Mouse (Mus musculus) CD4-positive naive resting alpha-beta T cell, adult 76 days (primary cell): ENCODE measurements around the gene Gm4141. TPM values are rescaled to one million over a fixed set of nuclear protein-coding genes. Genes with fewer than 3 reads are reported as not detected.

Experiments used
- total RNA-seq: library from RNA; stranded (reverse); gene quantifications from one replicate; pipeline ENCODE4 v1.2.4, GENCODE M21; 2023

The Gm4141 gene
- not detected for total RNA-seq

DNA sequence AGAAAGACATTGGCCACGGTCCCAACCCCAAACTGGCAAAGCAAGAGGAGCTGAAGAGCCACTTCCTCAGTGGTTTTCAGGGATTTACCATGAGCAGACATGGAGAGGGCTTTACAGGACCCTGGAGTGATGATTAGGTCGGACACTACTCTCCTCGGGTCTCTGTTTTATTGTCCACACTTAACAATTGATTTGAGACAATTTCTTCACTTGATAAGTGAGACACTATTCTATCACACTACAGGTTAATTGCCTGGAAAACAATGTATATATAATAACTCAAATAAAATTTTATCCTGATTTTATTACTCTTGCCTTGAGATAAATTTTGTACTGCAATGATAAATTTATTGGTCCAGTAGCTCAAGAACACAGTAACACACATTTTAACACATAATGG lies at the start of gene Gm4141:
TSS of gene Gm4141 (minus strand) at position 101 of the 400 bp plus-strand sequence.

DNA sequence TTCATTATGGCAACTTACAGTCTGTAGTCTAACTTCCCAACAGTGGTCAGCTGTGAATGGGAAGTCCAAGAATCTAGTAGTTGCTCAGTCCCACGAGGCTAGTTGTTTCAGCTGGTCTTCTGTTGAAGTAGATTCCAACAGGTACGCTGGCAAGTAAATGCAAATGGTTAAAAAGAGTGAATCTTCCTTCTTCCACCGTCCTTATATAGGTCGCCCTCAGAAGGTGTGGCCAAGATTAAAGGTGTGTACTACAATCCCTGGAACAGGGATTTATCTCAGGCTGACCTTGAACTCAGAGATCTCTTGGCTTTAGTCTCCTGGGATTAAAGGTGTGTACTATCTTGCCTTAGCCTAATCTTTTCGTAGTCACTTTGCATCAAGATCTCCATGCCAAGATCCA lies 22.9 kb upstream of the Gm4141 start, which contains the start of gene Gm4513:
TSS of gene Gm4513 (minus strand) at position 101 of the 400 bp plus-strand sequence.

GRCm38 (mm10) chr7:20545657-20546056 lies 30.4 kb downstream of the Gm4141 start, which contains the start of gene Gm5726:
Gm5726 (minus strand) TSS chr7:20545757.

DNA sequence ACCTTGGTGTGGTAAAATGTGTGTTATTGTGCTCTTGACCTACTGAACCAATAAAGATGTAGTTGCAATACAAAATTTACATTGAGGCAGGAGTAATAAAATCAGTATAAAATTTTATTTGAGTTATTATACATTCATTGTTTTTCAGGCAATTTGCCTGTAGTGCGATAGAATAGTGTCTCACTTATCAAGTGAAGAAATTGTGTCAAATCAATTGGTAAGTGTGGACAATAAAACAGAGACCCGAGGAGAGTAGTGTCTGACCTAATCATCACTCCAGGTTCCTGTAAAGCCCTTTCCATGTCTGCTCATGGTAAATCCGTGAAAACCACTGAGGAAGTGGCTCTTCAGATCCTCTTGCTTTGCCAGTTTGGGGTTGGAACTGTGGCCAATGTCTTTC lies 42.5 kb downstream of the Gm4141 start, which contains the start of gene Vmn1r104:
TSS of gene Vmn1r104 (plus strand) at position 301 of the 400 bp plus-strand sequence.

Other genes with a start within 250 kb of the Gm4141 start
- not detected for gene Gm4133, start 242.2 kb downstream of the Gm4141 start, total RNA-seq
- gene Gm5728, start 200.8 kb downstream of the Gm4141 start, total RNA-seq, result not detected
- gene Vmn1r100, start 158.3 kb downstream of the Gm4141 start, total RNA-seq, result not detected
- gene Vmn1r101, start 133.6 kb downstream of the Gm4141 start, total RNA-seq, result not detected
- not detected for gene Gm10670, start 101.3 kb downstream of the Gm4141 start, total RNA-seq
- gene Vmn1r103, start 65.7 kb downstream of the Gm4141 start, total RNA-seq, result not detected
- not detected for gene Vmn1r104, start 42.4 kb downstream of the Gm4141 start, total RNA-seq
- not detected for gene Gm5726, start 30.5 kb downstream of the Gm4141 start, total RNA-seq
- gene Gm4513, start 22.8 kb upstream of the Gm4141 start, total RNA-seq, result not detected
- not detected for gene Vmn1r107, start 92.7 kb upstream of the Gm4141 start, total RNA-seq
- gene Vmn1r111, start 127.0 kb upstream of the Gm4141 start, total RNA-seq, result not detected
- gene Gm10668, start 154.4 kb upstream of the Gm4141 start, total RNA-seq, result not detected
- gene Vmn1r112, start 194.9 kb upstream of the Gm4141 start, total RNA-seq, result not detected
- not detected for gene Vmn1r113, start 211.0 kb upstream of the Gm4141 start, total RNA-seq
- gene Vmn1r114, start 235.9 kb upstream of the Gm4141 start, total RNA-seq, result not detected